Mouse (Mus musculus) left cerebral cortex, postnatal 4 days (tissue): ENCODE data around the gene Olfr1391. TPM values are rescaled to one million over a fixed set of nuclear protein-coding genes. Genes with fewer than 3 reads are reported as not detected.
"Not testable (repeated sequence)": the region's sequence is repeated elsewhere in the genome, so short reads cannot be mapped to it uniquely, and the experiment has no call there.

ENCODE experiments used
- DNase-seq: peaks from one replicate; pipeline ENCODE4 v3.0.0-alpha.2; 2022
- intact Hi-C: fragments of 180-260 bp; cut with DNase I; formaldehyde crosslinking; loops from one replicate; pipeline ENCODE4 v1.15.1; 2025
- total RNA-seq, 2 experiments: library from RNA; stranded (reverse); gene quantifications; 2 replicates each; pipeline ENCODE4 v1.2.3; 2021

Gene Olfr1391
- total RNA-seq: not detected

DNA sequence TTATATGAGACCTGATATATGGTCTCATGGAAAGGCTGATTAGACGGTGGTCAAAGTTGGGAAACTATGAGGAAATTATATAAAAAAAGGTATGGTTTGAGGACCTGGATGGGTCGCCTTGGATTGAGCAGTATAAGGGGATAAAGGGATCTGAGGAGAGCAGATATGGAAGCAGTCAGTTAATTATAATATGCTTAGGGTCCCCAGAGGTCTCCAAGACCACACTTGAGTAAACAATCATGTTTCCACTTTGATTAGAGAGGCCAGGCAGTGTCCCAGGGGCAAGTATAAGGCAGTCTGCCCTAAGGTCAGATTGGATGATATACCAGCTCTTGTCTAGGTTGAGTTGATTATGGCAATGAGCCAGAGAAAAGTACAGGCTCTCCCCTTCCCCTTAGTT is at the start of gene Olfr1391:
Olfr1391 (plus strand) TSS at position 301 of the 400 bp plus-strand sequence.
- no peak for DNase-seq
- intact Hi-C loops: no loop called here

DNA sequence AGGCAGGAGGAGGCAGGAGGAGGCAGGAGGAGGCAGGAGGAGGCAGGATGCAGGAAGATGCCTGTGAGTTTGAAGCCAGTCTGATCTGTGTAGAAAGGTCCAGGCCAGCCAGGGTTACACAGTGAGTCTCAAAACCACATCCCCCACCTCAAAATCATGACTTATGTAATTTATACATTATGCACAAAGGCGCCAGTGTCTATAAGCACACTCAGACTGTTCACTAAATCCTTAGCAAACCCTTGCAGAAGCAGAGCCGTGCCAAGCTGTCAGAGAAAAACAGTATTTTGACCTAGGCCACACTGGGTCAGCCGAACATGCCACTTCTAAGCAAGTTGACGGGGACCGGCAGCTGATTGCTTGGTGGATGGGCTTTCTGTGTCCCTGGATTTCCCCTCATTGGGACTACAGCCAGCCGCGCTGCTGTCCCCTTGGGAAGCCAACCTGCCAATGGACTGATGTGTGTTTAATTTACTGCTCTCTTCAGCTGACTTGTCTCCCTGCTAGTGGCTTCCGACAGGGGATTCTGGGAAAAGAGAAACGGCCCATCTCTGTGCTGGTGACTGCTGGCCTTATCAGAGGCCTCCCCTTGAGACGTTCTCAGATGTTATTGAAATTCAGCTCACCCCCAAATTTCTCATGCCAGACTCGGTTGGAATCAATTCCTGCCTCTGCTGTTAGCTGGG is 48.6 kb upstream of the Olfr1391 start:
- intact Hi-C loops: loop anchor here (5.0 kb wide), 1 partner anchor 87 kb away; the partner anchor contains the start of gene Btnl9
- DNase-seq: peak; percentile 60

DNA sequence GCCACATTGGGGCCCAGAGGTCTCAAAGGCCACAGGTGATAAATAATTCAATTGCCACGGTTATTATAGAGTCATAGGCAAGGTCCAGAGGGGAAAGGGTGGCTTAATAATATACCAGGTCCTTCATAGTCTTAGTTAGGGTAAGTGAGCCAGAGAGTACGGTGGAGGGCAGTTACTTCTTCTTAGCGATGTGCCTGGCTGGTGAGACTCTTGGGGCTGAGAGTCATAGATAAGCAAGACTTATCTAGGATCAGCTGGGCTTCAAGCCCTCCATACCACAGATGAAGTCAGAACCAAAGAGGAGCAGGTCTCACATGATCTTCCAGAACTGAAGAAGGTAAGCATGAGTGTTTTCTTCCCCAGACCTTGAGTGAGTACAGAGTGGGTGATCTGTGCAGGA is 44.3 kb upstream of the Olfr1391 start, which contains the start of gene Olfr1393:
Olfr1393 (plus strand) TSS at position 83 of the 400 bp plus-strand sequence.
- intact Hi-C loops: no loop called here
- no peak for DNase-seq

DNA sequence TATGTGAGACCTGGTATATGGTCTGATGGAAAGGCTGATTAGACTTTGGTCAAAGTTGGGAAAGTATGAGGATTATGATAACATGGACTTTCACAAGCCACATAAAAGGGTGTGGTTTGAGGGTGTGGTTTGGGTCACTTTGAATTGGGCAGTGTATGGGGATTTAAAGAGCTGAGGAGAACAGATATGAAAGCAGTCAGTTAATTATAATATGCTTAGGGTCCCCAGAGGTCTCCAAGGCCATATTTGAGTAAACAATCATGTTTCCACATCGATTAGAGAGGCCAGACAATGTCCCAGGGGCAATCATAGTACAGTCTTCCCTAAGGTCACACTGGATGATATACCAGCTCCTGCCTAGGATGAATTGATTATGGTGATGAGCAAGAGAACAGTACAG is 37.6 kb upstream of the Olfr1391 start, which contains the start of gene Olfr1392:
Olfr1392 (plus strand) TSS at position 301 of the 400 bp plus-strand sequence.
- DNase-seq, intact Hi-C loops: not testable (repeated sequence)

DNA sequence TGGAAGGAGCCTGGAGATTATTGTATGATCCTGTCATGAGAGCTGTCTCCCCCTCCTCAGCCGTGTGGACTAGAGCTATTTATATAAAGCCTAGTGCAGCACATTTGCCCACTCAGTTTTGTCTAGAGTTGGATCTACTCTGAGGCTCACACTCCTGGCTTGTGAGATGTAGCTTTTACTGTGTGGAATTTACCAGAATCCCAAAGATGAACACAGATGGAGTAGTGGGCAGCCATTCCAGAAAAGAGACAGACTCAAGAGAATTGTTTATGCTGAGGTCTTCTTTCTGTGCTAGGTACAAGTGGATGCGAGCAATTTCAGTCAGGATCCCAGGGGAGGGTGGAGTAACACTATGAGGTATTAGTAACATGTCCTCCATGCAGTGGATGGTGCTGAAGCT is 35.3 kb upstream of the Olfr1391 start:
- intact Hi-C loops: no loop called here

DNA sequence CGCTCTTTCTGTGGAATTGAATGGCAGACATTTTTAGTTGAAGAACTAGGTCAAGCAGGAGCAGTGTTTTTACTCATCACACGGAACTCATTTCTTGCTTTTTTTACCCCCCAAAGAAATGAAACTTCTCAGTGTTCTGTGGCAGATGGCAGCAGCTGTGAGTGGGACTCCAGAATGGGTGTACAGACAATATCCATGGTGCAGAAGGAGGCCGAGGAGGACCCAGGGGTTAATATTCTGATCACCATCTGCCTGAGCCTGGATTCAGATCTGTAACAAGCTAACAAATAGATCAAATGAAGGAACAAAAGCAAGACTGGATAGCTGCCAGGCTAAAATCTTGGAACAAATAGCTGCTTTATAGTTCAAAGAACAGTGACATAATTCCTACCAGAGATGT is 29.8 kb upstream of the Olfr1391 start:
- DNase-seq: no peak
- intact Hi-C loops: no loop called here

More for the DNA sequence above, 35.3 kb upstream of the Olfr1391 start:
- DNase-seq: no peak

DNA sequence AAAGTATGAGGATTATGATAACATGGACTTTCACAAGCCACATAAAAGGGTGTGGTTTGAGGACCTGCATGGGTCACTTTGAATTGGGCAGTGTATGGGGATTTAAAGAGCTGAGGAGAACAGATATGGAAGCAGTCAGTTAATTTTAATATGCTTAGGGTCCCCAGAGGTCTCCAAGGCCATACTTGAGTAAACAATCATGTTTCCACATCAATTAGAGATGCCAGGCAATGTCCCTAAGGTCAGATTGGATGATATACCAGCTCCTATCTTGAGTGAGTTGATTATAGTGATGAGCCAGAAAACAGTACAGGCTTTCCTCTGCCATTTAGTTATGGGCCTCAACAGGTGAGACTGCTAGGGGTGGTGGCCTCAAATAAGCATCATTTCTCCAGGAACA is 18.1 kb upstream of the Olfr1391 start, which contains the start of gene Olfr10:
Olfr10 (plus strand) TSS at position 301 of the 400 bp plus-strand sequence.
- no peak for DNase-seq
- intact Hi-C loops: no loop called here

DNA sequence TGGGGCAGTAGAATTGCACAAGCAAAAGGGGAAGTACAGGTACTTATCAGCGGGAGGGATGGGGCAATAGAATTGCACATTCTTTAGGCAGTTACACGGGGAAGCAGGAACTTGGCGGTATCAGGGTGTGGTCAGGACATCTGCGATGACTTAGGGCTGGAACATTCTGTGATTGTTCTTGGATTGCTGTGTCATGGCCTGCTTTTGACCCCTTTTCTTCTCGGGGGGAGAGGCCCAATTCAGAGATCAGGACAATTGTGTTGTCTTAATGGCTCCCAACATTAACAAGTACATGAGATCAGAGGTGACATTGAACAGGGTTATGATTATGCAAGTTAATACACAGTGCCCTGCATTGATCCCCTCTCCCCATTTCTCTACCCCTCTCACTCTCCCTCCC is 14.0 kb upstream of the Olfr1391 start:
- intact Hi-C loops, DNase-seq: not testable (repeated sequence)

DNA sequence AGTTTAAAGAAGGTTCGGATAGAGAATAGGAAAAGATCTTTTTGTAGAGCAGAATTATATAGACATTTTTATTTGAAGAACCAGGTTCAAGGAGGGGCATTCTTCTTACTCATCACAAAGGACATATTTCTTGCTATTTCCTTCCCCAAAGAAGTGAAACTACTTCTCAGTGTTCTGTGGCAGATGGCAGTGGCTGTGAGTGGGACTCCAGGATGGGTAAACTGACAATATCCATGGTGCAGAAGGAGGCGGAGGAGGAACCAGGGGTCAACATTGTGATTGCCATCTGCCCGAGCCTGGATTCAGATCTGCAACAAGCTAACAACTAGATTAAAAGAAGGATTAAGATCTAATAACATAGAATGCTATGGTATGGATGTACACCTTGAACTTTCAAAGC is 4.2 kb downstream of the Olfr1391 start:
- intact Hi-C loops: no loop called here
- DNase-seq: no peak

DNA sequence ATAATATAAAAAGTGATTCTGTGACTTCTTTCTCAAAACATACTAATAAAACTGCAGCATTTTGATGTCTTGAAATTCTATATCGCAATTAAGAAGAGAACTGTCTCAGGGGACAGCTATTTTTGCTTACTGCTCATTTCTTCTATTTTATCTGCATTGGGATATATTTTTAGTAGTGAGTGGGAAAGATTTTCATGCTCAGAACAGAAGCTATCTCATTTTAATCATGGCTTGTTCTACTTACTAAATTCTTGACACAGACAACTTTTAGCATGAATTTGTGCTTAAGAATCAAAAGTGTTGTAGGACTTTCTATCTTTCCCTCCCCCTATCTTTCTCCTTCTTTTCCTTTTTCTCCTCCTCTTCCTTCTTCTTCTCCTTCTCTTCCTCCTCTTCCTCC is 7.1 kb downstream of the Olfr1391 start:
- no peak for DNase-seq
- intact Hi-C loops: no loop called here

DNA sequence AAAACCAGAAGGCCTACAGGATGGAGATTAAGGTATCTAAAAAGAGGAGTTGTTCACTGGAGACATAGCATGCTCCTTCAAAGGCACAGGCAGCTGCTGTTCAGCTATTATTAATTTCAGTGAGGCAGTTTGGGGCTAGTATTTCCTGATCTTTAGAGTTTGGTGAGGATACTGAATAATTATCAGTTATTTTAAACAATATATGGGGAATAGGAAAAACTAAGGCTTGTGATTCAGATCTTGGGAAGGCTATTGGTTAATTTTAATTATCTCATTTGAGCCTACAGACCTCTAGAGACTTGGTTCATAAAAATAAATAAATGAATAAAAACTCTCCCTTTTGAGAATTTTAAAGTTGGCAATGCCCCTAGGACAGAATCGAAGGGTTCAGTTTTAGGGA is 12.3 kb downstream of the Olfr1391 start, which contains the start of gene Olfr1390:
Olfr1390 (plus strand) TSS at position 301 of the 400 bp plus-strand sequence.
- no peak for DNase-seq
- intact Hi-C loops: no loop called here

DNA sequence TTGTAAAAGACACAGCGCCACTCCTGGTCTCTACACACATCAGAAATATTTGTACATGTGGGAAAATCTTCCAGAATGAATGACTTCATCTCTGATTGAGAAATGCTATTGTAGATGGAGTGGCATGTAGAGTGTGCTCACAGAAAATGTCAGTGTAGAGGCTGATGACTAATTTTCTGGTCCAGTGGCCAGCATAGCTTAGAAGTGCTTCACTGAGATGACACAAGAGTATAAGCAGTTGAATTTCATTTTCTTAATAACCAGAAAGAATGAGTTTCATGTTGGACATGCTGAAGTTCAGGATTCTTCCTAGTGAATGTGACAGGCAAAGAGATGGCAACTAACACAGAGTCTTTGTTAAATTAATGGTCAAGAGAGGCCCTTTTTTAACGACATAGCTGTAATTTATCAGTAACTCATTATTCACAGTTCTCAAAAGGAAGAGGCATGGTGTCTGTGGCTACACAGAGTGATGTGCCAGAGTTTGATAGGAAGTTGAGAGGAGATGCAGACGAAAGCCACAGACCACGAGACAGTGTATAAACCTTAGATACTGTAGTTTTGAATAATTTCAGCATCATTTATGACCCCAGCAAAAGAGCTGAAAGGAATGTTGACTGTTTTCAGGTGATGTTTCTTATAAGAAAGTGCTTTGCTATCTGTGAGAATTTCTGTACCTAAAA is 14.7 kb downstream of the Olfr1391 start:
- intact Hi-C loops: no loop called here
- DNase-seq: no peak

Other genes with a start within 250 kb of the Olfr1391 start
- under 1 TPM; 0.48 to 0.90 TPM for gene Ifi47, start 246.2 kb upstream of the Olfr1391 start, total RNA-seq
- gene Olfr1396, start 207.9 kb upstream of the Olfr1391 start, total RNA-seq: not detected
- gene Olfr1395, start 180.5 kb upstream of the Olfr1391 start, total RNA-seq: not detected
- not detected for gene Olfr1394, start 168.4 kb upstream of the Olfr1391 start, total RNA-seq
- under 1 TPM; 0.40 to 0.70 TPM for gene Btnl9, start 135.6 kb upstream of the Olfr1391 start, total RNA-seq
- gene Zfp62, start 119.5 kb upstream of the Olfr1391 start, total RNA-seq: 10 to 100 TPM; 47.3 to 50.4 TPM
- gene Mgat1, start 78.6 kb upstream of the Olfr1391 start, total RNA-seq: 10 to 100 TPM; 54.4 to 58.7 TPM
- under 1 TPM in 1 of 2 experiments, not detected in 1; 0.48 TPM for gene Olfr1393, start 44.4 kb upstream of the Olfr1391 start, total RNA-seq
- gene Olfr1392, start 37.5 kb upstream of the Olfr1391 start, total RNA-seq: under 1 TPM in 1 of 2 experiments, not detected in 1; 0.34 TPM
- gene Olfr10, start 18.0 kb upstream of the Olfr1391 start, total RNA-seq: not detected
- gene Olfr1390, start 12.4 kb downstream of the Olfr1391 start, total RNA-seq: not detected
- not detected for gene Olfr1389, start 100.3 kb downstream of the Olfr1391 start, total RNA-seq
- gene Olfr1388, start 113.9 kb downstream of the Olfr1391 start, total RNA-seq: under 1 TPM; 0.58 to 0.74 TPM
- gene Olfr1387, start 132.6 kb downstream of the Olfr1391 start, total RNA-seq: not detected
- not detected for gene Olfr1386, start 142.3 kb downstream of the Olfr1391 start, total RNA-seq
- gene Olfr1385, start 166.3 kb downstream of the Olfr1391 start, total RNA-seq: not detected
- not detected for gene Olfr1384, start 184.0 kb downstream of the Olfr1391 start, total RNA-seq
- gene Olfr1383, start 196.9 kb downstream of the Olfr1391 start, total RNA-seq: under 1 TPM in 1 of 2 experiments, not detected in 1; 0.56 TPM
- gene Olfr1382, start 205.5 kb downstream of the Olfr1391 start, total RNA-seq: not detected
- not detected for gene Olfr1381, start 220.7 kb downstream of the Olfr1391 start, total RNA-seq
- gene Olfr1380, start 234.1 kb downstream of the Olfr1391 start, total RNA-seq: not detected